Mouse (Mus musculus) embryo, embryonic 10 days (tissue): ENCODE measurements around the gene Mtr.
A peak's percentile ranks its signal among the peaks of the same experiment; 100 is the strongest.
"Not testable (repeated sequence)": the region's sequence is repeated elsewhere in the genome, so short reads cannot be mapped to it uniquely, and the experiment has no call there.

Experiments
- DNase-seq: peaks from one replicate; pipeline ENCODE4 v3.0.0-alpha.2; 2015; ENCODE audit warnings: low spot score

Gene Mtr

DNA sequence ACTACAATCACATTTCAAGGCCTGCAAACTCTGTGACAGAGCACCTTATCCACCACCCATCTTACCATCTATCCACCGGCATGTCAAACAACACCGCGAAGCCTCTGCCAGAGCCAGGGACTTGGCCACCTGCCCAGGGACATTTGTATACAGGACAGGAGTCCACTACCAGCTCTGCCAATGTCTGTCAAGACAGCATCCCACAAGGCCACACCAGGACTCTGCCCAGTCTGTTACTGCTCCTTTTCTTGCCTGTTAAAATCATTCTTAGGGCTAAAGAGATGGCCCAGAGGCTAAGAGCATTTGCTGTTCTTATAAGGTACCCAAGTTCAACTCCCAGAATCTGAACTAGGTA, 97.8 kb downstream of the Mtr start:
- no peak for DNase-seq

DNA sequence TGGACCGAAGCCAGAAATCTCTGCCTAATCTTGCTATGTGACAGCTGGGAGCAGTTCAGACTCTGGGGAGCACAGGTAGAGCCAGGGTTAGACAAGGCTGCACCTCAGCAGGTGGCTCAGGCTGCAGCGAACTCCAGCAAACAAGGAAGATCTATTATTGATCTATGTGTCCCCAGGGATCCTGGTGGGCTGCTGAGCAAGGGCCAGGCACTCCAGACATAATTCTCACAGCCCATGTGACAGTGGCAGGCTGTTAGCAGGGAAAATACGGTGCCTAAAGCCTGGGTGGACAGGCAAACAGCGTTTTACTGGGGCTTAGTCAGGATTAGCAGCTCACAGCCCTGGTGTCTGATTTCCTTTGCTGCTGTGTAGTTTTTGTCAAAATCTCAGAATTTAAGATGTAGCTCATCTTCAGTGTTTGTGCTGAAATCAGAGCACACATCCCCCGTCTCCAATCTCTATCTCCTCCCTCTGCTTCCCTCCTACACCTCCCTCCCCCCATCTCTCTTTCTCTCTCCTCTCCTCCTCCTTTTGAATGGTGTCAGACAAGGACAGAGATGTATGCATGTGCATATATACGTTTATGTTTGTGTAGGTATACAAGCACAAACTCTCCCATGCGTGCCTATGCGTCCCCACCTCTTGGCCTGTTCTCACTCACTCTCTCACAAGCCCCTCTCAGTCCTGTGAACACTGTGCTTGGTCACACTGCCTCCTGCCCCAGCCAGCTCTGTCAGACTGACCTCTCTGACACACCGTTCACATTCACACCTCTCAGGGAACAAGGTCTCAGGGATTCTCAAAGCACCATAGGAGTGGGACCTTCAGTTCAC, 98.4 kb downstream of the Mtr start:
- DNase-seq, result peak; percentile 10

DNA sequence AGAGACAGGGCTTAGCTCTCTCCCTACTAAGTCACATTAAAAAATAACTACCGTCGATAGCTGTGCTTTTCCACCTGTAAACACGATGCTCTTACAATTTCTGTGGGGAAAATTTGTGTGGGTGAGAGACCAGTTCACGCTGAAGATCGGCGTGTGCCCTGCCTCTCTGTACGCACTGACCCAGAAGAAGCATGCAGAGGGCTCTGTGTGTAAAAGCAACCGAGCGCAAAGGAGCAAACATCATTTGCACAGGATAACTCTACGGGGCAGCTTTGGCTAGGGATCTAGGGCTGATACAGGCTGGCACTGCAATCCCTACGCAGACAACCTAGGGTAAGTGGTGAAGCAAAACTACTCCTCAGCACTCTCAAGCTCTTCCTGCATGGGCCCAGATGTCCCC, 104.0 kb downstream of the Mtr start:
- no peak for DNase-seq

DNA sequence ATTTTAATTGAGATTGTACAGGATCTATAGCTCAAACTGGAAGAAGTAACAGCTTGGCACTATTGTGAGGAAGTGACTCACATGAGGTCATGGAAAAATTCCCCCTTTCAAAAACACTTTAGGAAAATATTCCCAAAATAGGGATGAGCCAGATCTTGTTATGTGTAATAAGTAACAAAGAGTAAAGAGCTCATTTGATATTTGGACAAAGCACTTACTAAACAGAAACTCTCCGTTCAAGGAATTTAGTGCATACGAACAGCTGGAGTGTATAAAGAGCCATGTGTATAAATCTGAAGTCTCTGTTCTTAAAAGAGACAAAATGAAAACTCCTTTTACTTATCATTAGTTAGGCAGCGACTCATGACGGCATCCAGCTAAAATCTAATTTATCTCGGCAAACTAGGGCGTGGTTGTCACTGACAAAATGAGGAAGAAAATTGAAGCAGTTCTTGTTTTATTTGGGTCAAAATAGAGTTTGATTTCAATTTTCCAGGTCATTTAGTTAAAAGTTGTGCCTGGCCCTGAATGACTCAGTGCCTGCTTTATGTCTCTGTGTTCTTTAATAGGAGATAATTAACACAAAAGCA, 110.9 kb downstream of the Mtr start:
- no peak for DNase-seq

DNA sequence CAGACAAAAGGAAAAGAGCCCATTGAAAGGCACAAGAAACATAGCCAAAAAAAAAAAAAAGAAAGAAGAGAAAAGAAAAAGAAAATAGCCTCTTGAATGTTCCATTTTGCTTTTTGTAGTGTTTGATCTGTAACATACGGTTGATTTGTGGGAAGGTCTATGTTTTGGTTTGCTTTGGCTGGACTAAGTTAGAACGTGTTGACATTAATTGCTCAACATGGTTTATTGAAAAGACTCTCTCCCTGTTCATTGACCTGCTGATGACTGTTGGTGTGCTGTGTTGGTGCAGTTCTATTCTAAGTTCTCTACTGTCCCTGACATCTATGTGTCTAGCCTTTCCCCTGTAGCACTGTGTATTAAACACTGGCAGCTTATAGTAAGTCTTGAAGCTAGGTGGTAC, 111.5 kb downstream of the Mtr start:
- DNase-seq, result no peak

DNA sequence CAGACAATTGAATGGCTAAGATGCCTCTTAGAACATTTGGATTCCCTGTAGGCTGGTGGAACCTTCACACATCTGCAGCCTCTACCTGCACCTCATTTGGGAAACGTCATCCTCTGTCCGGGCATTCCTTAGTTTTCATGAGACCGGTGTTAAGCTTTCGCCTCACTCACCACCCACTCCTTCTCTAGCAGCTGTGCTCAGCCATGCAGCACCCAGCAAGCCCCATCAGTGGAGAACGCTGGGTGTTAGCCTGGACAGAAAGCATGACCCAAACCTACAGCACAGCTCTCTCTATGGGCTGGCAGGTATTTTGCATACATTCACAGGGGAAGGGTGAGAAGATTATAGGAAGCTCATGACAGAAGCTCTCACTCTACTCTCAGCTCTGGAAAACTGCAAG, 114.6 kb downstream of the Mtr start:
- DNase-seq, result no peak

DNA sequence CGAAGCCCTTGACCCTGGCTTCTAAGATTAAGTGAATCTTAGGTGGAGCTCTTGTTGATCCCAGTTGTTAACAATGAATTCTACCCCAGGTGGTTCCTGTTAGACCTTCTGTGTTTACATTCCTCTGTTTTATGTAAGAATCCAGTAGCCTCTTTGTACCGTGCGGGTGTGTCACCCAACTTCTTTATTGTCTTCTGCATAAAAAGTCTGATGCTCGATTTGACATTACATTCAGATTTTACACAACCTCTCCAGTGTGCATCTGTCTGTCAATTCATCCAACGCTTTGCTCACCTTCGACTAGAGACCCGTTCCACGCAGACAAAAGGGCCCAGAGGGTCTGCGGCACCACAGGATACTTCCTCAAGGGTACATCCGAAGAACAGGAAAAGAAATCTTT, 121.5 kb downstream of the Mtr start:
- not testable (repeated sequence) for DNase-seq

DNA sequence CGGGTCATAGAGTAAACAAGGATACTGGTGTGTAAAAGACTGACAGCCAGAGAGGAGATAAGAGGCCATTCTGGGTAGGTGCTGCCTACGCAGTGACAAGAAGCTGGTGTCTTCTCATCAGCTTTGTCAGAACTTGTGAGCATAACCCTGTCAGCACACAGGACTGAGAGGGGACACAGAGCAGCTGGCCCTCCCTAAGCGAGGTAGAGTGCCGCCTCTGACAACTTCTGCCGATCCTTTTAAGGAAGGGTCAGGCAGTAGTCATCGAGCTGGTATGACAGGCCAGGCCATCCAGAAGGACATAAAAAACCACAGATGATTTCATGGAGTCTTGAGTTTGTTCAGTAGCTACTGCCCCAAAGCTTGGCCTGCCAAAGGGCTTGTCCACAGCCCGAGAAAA, 124.4 kb downstream of the Mtr start:
- peak; percentile 17 for DNase-seq
